Mouse (Mus musculus) embryonic fibroblast, embryonic 13.5 days (primary cell): ENCODE measurements around the gene Tuba3a. TPM values are rescaled to one million over a fixed set of nuclear protein-coding genes. Genes with fewer than 3 reads are reported as not detected.

Experiments
- H3K27ac ChIP-seq: 2 replicates; pipeline ENCODE4 v1.5.1; 2012; ENCODE audit warnings: low read length, control low read depth, inconsistent platforms; ENCODE audit not compliant: insufficient read depth
- H3K4me1 ChIP-seq: 2 replicates; pipeline ENCODE4 v1.6.1; 2011; ENCODE audit warnings: low read length; ENCODE audit not compliant: control insufficient read depth, insufficient read depth
- H3K4me3 ChIP-seq: 2 replicates; pipeline ENCODE4 v1.5.1; 2011; ENCODE audit warnings: mild to moderate bottlenecking, control low read depth, low read length; ENCODE audit not compliant: insufficient read depth
- CTCF ChIP-seq: IDR thresholded peaks from 2 replicates; pipeline ENCODE4 v1.5.1; 2011; ENCODE audit warnings: mild to moderate bottlenecking, control low read depth, low read length, moderate library complexity, borderline replicate concordance; ENCODE audit not compliant: insufficient read depth
- POLR2A ChIP-seq: IDR thresholded peaks from 2 replicates; pipeline ENCODE4 v1.6.1; 2011; ENCODE audit warnings: low read depth, mild to moderate bottlenecking, control low read depth, low read length, moderate library complexity
- polyA plus RNA-seq: library from polyadenylated mRNA; stranded (reverse); fragments of >200 nt; gene quantifications from 2 replicates; pipeline ENCODE4 v1.2.4, GENCODE M21; 2011; ENCODE audit warnings: low read depth; ENCODE audit not compliant: missing spikeins, insufficient read length

The Tuba3a gene
- polyA plus RNA-seq: not detected in 2 replicates

DNA sequence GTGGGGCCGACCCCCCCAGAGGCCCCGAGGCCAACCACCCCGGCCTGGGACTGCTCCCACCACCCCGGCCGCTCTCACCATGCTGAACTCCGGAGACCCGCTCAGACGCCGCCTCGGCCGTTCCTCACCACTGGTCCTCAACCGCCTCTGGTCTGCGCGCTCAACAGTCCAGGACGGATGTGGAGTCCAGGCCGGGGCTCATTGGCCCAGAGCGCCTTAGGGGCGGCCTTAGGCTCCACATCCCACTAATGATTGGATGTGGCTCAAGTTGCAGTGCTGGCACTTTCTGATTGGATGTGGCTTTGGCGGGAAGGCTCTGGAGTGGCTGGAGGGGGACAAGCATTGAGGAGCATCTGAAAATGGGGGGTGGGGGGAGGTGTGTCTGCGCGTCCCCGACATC lies at the start of gene Tuba3a:
Gene Tuba3a (minus strand): TSS at position 153 of the 400 bp plus-strand sequence.
- Histone ChIP-seq H3K27ac (no peak within 1 kb of the TSS), H3K4me3 (no peak within 1 kb of the TSS), H3K4me1 (no peaks in the 10 kb centered on the region)
- TF ChIP-seq CTCF (no peak), POLR2A (no peak)

DNA sequence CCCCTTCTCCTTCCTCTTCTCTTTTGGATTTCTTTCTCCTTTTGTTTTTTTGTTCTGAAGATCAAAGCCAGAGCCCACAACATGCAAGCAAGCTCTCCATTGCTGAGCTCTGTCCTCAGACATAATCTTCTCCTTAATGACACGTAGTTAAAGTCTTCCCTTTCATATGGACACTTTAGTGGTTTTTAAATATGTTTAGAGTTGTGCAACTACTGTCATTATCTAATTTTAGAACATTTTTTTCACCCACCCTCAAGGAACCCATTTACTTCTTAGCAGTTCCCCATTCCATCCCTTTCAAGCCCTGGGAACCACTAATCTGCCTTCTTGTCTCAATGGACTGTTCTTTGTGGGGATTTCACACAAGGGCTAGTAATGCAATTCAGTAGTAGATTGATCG lies 48.5 kb upstream of the Tuba3a start:
- H3K4me3 ChIP-seq: no peak overlapping the region
- TF ChIP-seq CTCF: no peak
- no peak for TF ChIP-seq POLR2A
- H3K27ac ChIP-seq: no peak overlapping the region
- H3K4me1 ChIP-seq: no peaks in the 10 kb centered on the region

DNA sequence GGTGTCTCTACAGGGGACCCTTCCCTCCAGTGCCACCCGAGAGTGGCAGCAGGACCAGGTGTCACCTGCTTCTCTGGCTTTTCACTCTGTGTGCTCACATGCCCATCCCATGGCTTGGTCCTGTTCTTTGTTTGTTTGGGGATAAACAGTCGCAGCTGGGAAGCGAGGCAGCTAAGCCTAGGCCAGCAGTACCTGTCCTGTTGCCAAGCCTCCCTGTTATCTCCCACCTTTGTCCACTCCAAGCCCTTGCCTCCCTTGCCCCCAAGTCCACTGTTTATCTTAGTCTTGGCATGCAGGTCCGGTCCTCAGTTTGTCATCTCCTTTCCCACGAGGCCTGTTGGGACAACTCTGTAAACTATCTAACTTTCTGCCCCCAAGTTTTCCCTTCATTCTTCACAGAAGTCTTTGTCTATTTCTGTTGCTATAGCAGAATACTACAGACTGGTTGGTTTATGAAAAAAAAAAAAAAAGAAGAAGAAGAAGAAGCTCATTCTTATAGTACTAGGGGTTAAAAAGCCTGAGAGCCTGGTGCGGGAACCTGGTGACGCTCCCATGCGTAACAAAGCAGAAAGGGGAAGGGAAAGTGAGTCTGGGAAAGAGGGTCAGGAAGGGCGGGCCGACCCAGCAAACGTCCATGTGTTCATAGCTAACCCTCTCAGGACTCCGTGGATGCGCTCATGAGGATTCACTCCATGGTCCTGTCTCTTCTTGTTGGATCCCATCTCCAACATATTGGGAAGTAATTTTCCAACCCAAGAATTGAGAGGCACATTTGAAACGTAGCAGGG lies 47.5 kb upstream of the Tuba3a start:
- Histone ChIP-seq H3K27ac (no peak overlapping the region), H3K4me1 (no peaks in the 10 kb centered on the region), H3K4me3 (no peak overlapping the region)
- no peak for TF ChIP-seq CTCF
- no peak for TF ChIP-seq POLR2A

DNA sequence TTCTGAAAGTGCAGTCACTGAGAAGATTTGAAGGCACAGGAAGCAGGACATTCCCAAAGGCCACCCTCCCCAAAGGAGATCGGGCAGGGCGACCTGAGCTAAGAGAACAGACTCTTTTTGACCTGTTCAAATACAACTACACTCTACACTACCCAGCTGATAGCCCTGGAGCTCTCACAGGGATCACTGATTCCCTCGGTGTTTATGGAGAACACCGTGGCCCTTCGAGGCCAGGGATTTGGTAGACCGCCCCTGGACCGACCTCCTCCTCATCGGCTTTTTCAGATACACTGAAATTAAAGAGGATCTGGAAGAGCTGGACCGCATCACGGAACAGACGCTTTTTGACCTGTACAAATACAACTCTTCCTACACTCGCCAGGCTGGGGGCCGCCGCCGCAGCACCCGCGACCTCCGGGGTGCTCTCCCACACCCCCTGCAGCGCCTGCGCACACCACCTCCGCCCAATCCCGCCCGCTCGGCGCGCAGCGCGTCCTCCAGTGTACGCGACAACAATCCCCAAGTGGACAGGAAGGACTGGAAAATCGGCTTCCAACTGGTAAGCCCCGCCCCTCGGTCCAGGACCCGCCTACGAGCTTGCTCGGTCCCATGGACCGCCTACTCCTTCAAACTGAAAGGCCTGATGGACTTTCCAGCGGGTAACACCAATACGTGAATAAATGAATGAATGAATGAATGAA lies 44.9 kb upstream of the Tuba3a start:
- TF ChIP-seq CTCF: no peak
- peak; percentile 88 for TF ChIP-seq POLR2A
- Histone ChIP-seq H3K27ac (peak overlapping the region; percentile 28; the same call in 1 of the 2 replicates), H3K4me3 (peak overlapping the region; percentile 52), H3K4me1 (no peaks in the 10 kb centered on the region)

DNA sequence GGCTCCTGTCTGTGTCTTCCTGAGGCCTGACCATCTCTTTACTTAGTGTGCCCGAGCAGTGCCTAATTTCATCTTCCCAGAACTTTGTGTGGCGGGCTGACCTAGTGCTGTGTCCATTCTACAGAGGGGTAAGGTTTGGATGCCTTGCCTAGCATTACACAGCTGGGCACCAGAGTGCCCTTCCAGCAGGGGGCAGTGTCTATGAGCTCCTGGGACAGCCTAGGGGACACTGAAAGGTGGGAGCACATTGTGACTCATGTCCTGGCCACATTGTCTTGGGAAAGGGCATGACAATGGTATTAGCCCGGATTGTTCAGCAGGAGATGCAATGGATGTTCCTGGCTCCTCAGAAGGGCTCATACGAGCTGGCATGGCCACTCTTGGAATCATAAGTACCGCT lies 42.4 kb upstream of the Tuba3a start:
- peaks cover 3% of the 10 kb centered on the region; the same call in 1 of the 2 replicates for H3K4me1 ChIP-seq
- no peak overlapping the region for H3K4me3 ChIP-seq
- TF ChIP-seq POLR2A (no peak), CTCF (no peak)
- H3K27ac ChIP-seq: no peak overlapping the region

DNA sequence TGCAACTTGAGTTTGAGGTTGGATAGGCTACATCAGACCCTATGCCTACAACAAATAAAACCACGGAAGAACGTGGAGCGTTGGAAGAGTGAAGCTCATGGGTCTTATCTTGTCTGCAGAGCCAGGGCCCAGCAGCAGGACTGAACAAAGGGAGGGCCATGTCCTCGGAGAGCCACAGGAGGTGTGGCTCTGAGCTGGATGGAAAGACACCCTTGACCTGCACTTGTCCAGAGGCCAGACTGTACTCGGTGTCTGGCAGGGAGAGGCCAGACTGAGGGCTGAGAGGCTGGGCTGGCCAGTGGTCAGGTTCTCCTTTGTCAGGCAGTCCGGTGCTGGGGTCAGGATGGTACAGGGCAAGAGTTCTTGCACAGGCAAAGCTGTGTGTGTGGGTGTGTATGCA lies 39.5 kb upstream of the Tuba3a start:
- H3K4me1 ChIP-seq: peaks cover 8% of the 10 kb centered on the region; the same call in 1 of the 2 replicates
- TF ChIP-seq POLR2A (no peak), CTCF (no peak)
- H3K4me3 ChIP-seq: no peak overlapping the region
- no peak overlapping the region for H3K27ac ChIP-seq

DNA sequence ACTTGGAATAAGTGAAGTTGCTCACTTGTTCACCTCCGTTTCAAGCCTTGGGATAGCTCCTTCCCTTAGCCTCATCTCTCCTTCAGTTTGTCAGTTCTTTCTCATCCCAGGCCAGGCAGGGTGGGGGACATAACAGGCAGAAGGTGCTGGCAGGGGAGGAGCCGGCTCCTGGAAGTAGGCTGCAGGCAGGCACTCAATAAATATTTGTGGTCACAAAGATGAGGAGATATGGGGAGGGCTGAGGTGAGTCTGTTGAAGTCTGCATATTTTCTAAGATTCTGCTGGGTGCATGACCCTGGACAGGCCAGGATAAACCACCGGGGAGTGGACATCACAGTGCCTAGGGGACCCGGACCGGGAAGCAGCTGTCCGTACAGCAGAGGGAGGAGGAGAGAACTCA lies 37.7 kb upstream of the Tuba3a start:
- Histone ChIP-seq H3K4me3 (no peak overlapping the region), H3K27ac (no peak overlapping the region), H3K4me1 (peaks cover 8% of the 10 kb centered on the region; the same call in 1 of the 2 replicates)
- no peak for TF ChIP-seq CTCF
- no peak for TF ChIP-seq POLR2A

DNA sequence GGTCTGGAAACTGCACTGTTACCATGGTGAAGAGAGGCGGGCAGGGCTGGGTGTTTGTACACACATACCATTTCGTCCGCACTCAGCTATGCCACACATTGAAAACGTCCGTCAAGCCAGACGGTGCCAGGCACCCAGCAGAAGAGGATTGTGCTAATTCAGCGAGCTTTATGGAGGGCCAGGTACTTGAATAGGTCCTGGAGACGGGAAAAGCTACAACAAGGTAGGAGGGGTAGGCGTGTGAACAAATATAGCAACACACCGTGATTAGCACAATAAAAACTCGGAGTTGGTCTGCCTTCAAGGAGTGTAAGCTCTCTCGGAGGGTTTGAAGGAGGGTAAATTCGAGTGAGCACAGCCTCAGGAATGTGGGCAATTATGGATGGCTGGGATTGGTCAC lies 37.0 kb upstream of the Tuba3a start:
- H3K4me1 ChIP-seq: peaks cover 8% of the 10 kb centered on the region; the same call in 1 of the 2 replicates
- TF ChIP-seq POLR2A (no peak), CTCF (no peak)
- H3K27ac ChIP-seq: no peak overlapping the region
- H3K4me3 ChIP-seq: no peak overlapping the region

DNA sequence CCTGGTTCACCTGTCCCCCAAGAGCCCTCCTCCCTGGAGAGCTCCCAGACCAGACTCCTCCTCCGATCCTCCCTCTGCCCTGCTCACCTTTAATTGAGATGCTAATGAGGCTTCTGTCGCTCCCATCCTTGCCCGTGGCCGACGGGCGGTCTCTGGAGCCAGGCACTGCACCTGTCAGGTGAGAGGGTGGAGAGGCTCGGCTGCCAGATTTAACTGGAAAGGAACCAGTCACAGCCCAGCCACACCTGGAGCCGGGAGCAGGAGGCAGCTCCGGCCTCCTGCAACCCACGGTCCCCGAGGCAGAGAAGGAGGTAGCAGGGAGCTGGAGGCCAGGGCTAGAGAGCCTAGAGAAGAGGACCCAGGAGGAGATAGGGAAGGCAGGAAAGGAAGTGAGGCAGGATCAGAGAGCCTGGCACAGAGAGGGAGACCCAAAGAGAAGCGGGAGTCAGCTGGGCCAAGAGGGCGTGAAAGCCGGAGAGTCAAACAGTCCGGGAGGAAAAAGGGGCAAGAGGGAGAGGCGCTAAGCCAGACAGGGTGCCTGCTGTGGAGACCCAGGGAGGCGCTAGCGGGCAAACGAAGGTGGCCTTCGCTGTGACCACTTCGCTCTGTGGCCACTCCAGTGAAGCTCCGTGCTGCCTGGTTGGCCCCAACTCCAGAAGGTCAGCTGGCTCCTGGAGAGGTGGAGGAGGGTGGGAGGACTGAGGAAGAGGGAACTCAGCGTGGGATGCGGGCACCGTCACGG lies 35.4 kb upstream of the Tuba3a start:
- Histone ChIP-seq H3K4me3 (no peak overlapping the region), H3K4me1 (peaks cover 8% of the 10 kb centered on the region; the same call in 1 of the 2 replicates), H3K27ac (no peak overlapping the region)
- TF ChIP-seq CTCF (no peak), POLR2A (no peak)
